Mouse (Mus musculus) forebrain, embryonic 14.5 days (tissue): ENCODE results near the gene Gm3558. TPM values are rescaled to one million over a fixed set of nuclear protein-coding genes. Genes with fewer than 3 reads are reported as not detected.
"Not testable (repeated sequence)": the region's sequence is repeated elsewhere in the genome, so short reads cannot be mapped to it uniquely, and the experiment has no call there.

ENCODE experiments used
- ATAC-seq: fragments of 200-750 bp; cut with Nextera tagmentation; 2 replicates; pipeline ENCODE4 v1.8.0; 2017; ENCODE audit warnings: mild to moderate bottlenecking, moderate library complexity
- DNase-seq: peaks from one replicate; pipeline ENCODE4 v3.0.0-alpha.2; 2015; ENCODE audit warnings: low spot score
- H3K27ac ChIP-seq: fragments of 300-500 bp; sonication (generic); 2 replicates; pipeline ENCODE4 v1.5.1; 2014; ENCODE audit warnings: low read depth, mild to moderate bottlenecking, control low read depth, low read length, moderate library complexity
- H3K27me3 ChIP-seq: fragments of 300-500 bp; sonication (generic); replicated peaks from 2 replicates; pipeline ENCODE4 v1.6.1; 2014; ENCODE audit warnings: low read length, control low read depth, mixed read lengths; ENCODE audit not compliant: control insufficient read depth, insufficient read depth
- H3K36me3 ChIP-seq: fragments of 300-500 bp; sonication (generic); 2 replicates; pipeline ENCODE4 v1.6.1; 2014; ENCODE audit warnings: low read length, control low read depth; ENCODE audit not compliant: control insufficient read depth, insufficient read depth
- H3K4me1 ChIP-seq: fragments of 300-500 bp; sonication (generic); 2 replicates; pipeline ENCODE4 v1.6.1; 2014; ENCODE audit warnings: antibody characterized with exemption, low read length, control low read depth; ENCODE audit not compliant: control insufficient read depth, insufficient read depth
- H3K4me2 ChIP-seq: fragments of 300-500 bp; sonication (generic); 2 replicates; pipeline ENCODE4 v1.6.1; 2014; ENCODE audit warnings: mild to moderate bottlenecking, control low read depth, low read length
- H3K4me3 ChIP-seq: fragments of 300-500 bp; sonication (generic); 2 replicates; pipeline ENCODE4 v1.5.1; 2014; ENCODE audit warnings: low read depth, low read length, control low read depth
- H3K9ac ChIP-seq: fragments of 300-500 bp; sonication (generic); 2 replicates; pipeline ENCODE4 v1.6.1; 2014; ENCODE audit warnings: mild to moderate bottlenecking, low read length, control low read depth, moderate library complexity
- H3K9me3 ChIP-seq: fragments of 300-500 bp; sonication (generic); replicated peaks from 2 replicates; pipeline ENCODE4 v1.6.1; 2016; ENCODE audit warnings: low read length, control low read depth, mixed read lengths; ENCODE audit not compliant: control insufficient read depth
- WGBS: fragments of 180-500 bp; shearing (Covaris S2); extraction: QIAGEN DNeasy Blood & Tissue Kit; methylation state at CpG from one replicate; pipeline ENCODE4 v1.1.7; 2014; 5-methylcytosine and 5-hydroxymethylcytosine counted together
- polyA plus RNA-seq: library from polyadenylated mRNA; unstranded; fragments of >200 nt; fragmentation: Nextera tagmentation; extraction: Ambion mirVana; gene quantifications from 2 replicates; pipeline ENCODE4 v1.2.1, GENCODE M21; 2014

The Gm3558 gene
- polyA plus RNA-seq, result 2.9 and 4.1 TPM in 2 replicates

DNA sequence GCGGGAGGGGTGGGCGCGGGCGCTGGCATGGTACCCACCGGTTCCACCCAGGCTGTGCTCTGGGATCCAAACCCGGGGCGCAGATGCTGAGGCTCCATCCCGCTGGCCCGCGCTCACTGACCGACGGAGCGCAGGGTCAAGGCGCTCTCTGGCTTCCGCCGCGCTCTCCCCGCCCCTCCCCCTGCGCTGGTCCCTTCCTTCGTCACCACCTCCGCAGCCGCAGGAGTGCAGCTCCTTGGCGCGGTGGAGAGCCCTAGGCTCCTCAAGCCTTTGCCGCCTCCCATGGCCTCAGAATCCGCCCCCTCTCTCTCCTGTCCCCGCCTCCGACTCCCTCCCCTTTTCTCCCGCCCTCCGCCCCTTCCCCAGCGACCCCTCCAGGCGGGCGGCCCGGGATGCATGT, at the start of gene Gm3558:
TSS of gene Gm3558 (minus strand) at position 185 of the 400 bp plus-strand sequence.
- peak within 1 kb of the TSS; percentile 36 for H3K4me3 ChIP-seq
- DNase-seq, H3K36me3 ChIP-seq, H3K9ac ChIP-seq, H3K9me3 ChIP-seq, H3K27me3 ChIP-seq, H3K27ac ChIP-seq, ATAC-seq, H3K4me1 ChIP-seq: not testable (repeated sequence)
- H3K4me2 ChIP-seq, result peak within 1 kb of the TSS; percentile 53
- WGBS, result no CpG with 5 or more reads among the region's 34 CpGs

DNA sequence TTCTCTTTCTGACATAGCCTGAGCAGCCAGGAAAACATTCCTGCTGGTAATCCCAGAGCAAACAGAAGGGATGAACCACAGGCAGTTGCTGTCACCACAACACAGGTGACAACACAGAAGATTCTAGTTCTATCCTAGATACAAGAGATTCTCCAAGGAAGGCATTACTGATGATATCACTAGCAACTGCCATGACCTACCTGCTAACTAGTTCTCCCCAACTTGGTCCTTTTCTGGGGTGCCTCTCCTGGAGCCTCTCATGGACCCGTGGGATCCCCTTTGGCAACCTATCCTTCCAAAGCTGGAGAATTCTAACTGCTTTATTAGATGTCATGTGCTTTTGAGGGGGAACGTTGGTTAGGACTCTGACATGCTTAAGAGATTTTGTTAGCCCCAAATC, 27.1 kb upstream of the Gm3558 start, which contains the start of gene Gm10338:
TSS of gene Gm10338 (minus strand) at position 101 of the 400 bp plus-strand sequence.
- H3K9ac ChIP-seq, H3K36me3 ChIP-seq, H3K27me3 ChIP-seq, H3K4me1 ChIP-seq, ATAC-seq, H3K9me3 ChIP-seq, H3K27ac ChIP-seq, DNase-seq, H3K4me3 ChIP-seq, H3K4me2 ChIP-seq: not testable (repeated sequence)
- no CpG with 5 or more reads among the region's 2 CpGs for WGBS

GRCm38 (mm10) chr14:7567890-7568289, 476 bp downstream of the Gm3558 start:
- H3K9me3 ChIP-seq, H3K4me1 ChIP-seq, H3K27me3 ChIP-seq, ATAC-seq, H3K27ac ChIP-seq, H3K36me3 ChIP-seq, H3K9ac ChIP-seq: not testable (repeated sequence)
- peak overlapping the region; percentile 36 for H3K4me3 ChIP-seq
- DNase-seq, result peak; percentile 0
- H3K4me2 ChIP-seq, result peak overlapping the region; percentile 53
- WGBS, result 0% methylated on average over 18 of the region's 27 CpGs

GRCm38 (mm10) chr14:7567266-7567665, 1.1 kb downstream of the Gm3558 start:
- not testable (repeated sequence) for H3K4me1 ChIP-seq, H3K4me2 ChIP-seq, H3K36me3 ChIP-seq, H3K9me3 ChIP-seq, H3K27ac ChIP-seq, H3K9ac ChIP-seq, DNase-seq, H3K27me3 ChIP-seq, H3K4me3 ChIP-seq, ATAC-seq
- 2% methylated on average over 6 of the region's 9 CpGs for WGBS

Other genes with a start within 250 kb of the Gm3558 start
- not detected in 2 replicates for gene Gm5797, start 236.2 kb downstream of the Gm3558 start, polyA plus RNA-seq
- gene Gm8374, start 203.4 kb downstream of the Gm3558 start, polyA plus RNA-seq, result not detected in 2 replicates
- gene Gm3755, start 117.6 kb downstream of the Gm3558 start, polyA plus RNA-seq, result not detected in 2 replicates
- 10.0 and 11.0 TPM in 2 replicates for gene Gm3752, start 84.8 kb downstream of the Gm3558 start, polyA plus RNA-seq
- gene Gm10338, start 27.0 kb upstream of the Gm3558 start, polyA plus RNA-seq, result not detected in 2 replicates
- gene Gm10128, start 75.4 kb upstream of the Gm3558 start, polyA plus RNA-seq, result not detected in 2 replicates
- gene Gm26661, start 223.0 kb upstream of the Gm3558 start, polyA plus RNA-seq, result not detected in 2 replicates
- 6.8 and 8.0 TPM in 2 replicates for gene Flnb, start 249.4 kb upstream of the Gm3558 start, polyA plus RNA-seq